In genomic region chr12:108365340-108365739, GRCm38 (mm10) we compare ENCODE assay signal across 8 mouse cellular contexts. TPM values are rescaled to one million over a fixed set of nuclear protein-coding genes. Genes with fewer than 3 reads are reported as not detected.
DNase-seq lines count a peak whose midpoint lies in the region; ATAC-seq and TF ChIP-seq lines count a peak whose summit lies in the region.

No protein-coding gene starts in this region.

- no peak overlapping the region for H3K4me3 ChIP-seq in lung, postnatal 0 days (ENCODE audit: low read depth, low read length)

- H3K9ac ChIP-seq in lung, postnatal 0 days (replicated peaks; ENCODE audit: low read depth): no peak overlapping the region

- peak; percentile 74 to 78 for DNase-seq in cerebellum, postnatal 10 days
- DNase-seq in cerebellum, adult 11 months: no peak
- peak; percentile 84 for DNase-seq in retina, postnatal 1 day
- no peak for DNase-seq in retina, embryonic 14.5 days (ENCODE audit: low spot score)
- peak; percentile 86 for DNase-seq in heart, postnatal 4 days
- peak; percentile 83 for DNase-seq in lung, postnatal 0 days (ENCODE audit: low spot score)

- H3K4me1 ChIP-seq in lung, postnatal 0 days (ENCODE audit: insufficient read depth, low read depth, low read length): 0 out of 2 replicates have a peak, but pooled peaks cover 3% of the 10 kb centered on the region

- H3K27ac ChIP-seq in lung, postnatal 0 days (ENCODE audit: low read length): no peak overlapping the region

- ATAC-seq in lung, postnatal 0 days: peak; percentile 72
- no peak for ATAC-seq in megakaryocyte progenitor cell, adult 5-6 weeks (replicated peaks; ENCODE audit: poor library complexity)
- ATAC-seq in monocyte, adult 5-6 weeks (replicated peaks; ENCODE audit: insufficient number of reproducible peaks, low FRiP score, low TSS enrichment, poor library complexity, severe bottlenecking): no peak

- TF ChIP-seq EP300 in lung, postnatal 0 days (IDR thresholded peaks at IDR 0.05): peak; percentile 51; the same call in 1 of the 2 replicates

- H3K36me3 ChIP-seq in lung, postnatal 0 days (ENCODE audit: insufficient read depth, low read length): no peaks in the 10 kb centered on the region

- no peak overlapping the region for H3K4me2 ChIP-seq in lung, postnatal 0 days (replicated peaks; ENCODE audit: low read depth, low read length)

- H3K27me3 ChIP-seq in lung, postnatal 0 days (replicated peaks; ENCODE audit: insufficient read depth, low read length): no peaks in the 10 kb centered on the region

- no peaks in the 10 kb centered on the region for H3K9me3 ChIP-seq in lung, postnatal 0 days (ENCODE audit: low read length)

- 5% methylated on average over 3 of the region's 3 CpGs for WGBS in lung, postnatal 0 days

- TF ChIP-seq CTCF in lung, postnatal 0 days (IDR thresholded peaks at IDR 0.05): peak; percentile 61

RNA-seq across cellular contexts. Expression of gene Eml1, which starts 5.4 kb away (rescaled TPM):
- 10 to 100 TPM; 78.1 to 80.5 TPM for total RNA-seq in heart, postnatal 4 days (2021)
- 55.0 and 68.7 TPM in 2 replicates for polyA plus RNA-seq in lung, postnatal 0 days (2015; fragmentation: Nextera tagmentation; extraction: Ambion mirVana)
- total RNA-seq in megakaryocyte progenitor cell, adult 5-6 weeks (2015): 0.07 TPM in 1 of 2 replicates, not detected in the other
- total RNA-seq in megakaryocyte progenitor cell, adult 5-6 weeks (2017): not detected in 2 replicates
- not detected in 3 replicates for total RNA-seq in monocyte, adult 5-6 weeks (2017)

RNA-seq across cellular contexts. Expression of gene Cyp46a1, which starts 31.2 kb away (rescaled TPM):
- 1 to 10 TPM; 2.5 to 3.3 TPM for total RNA-seq in heart, postnatal 4 days (2021)
- 1.0 and 1.3 TPM in 2 replicates for polyA plus RNA-seq in lung, postnatal 0 days (2015; fragmentation: Nextera tagmentation; extraction: Ambion mirVana)
- 0.10 and 0.51 TPM in 2 replicates for total RNA-seq in megakaryocyte progenitor cell, adult 5-6 weeks (2015)
- not detected in 2 replicates for total RNA-seq in megakaryocyte progenitor cell, adult 5-6 weeks (2017)
- total RNA-seq in monocyte, adult 5-6 weeks (2017): not detected in 3 replicates

RNA-seq across cellular contexts. Expression of gene Hhipl1, which starts 59.3 kb away (rescaled TPM):
- total RNA-seq in heart, postnatal 4 days (2021): 1 to 10 TPM; 2.5 to 2.8 TPM
- 0.35 and 0.57 TPM in 2 replicates for polyA plus RNA-seq in lung, postnatal 0 days (2015; fragmentation: Nextera tagmentation; extraction: Ambion mirVana)
- not detected in 2 replicates for total RNA-seq in megakaryocyte progenitor cell, adult 5-6 weeks (2015)
- total RNA-seq in megakaryocyte progenitor cell, adult 5-6 weeks (2017): not detected in 2 replicates
- not detected in 3 replicates for total RNA-seq in monocyte, adult 5-6 weeks (2017)

Comparison
In these comparisons a context has a peak if more than half of its experiments do, and no peak if none do; other contexts are left out.
1. DNase-seq: peak in cerebellum, postnatal 10 days (2 of 2), retina, postnatal 1 day (single experiment), heart, postnatal 4 days (single experiment) and lung, postnatal 0 days (single experiment); none in cerebellum, adult 11 months (single experiment) and retina, embryonic 14.5 days (single experiment).
2. RNA of gene Eml1, which starts 5.4 kb away (total RNA-seq): 78.1 to 80.5 TPM in heart, postnatal 4 days; 0.07 TPM in megakaryocyte progenitor cell, adult 5-6 weeks and not detected in monocyte, adult 5-6 weeks; every median in the first group is over 10 times any median in the second.